Mouse (Mus musculus): ENCODE measurements around the gene Gm19426.

GRCm38 (mm10) chr2:84725770-84726169 lies 17.7 kb downstream of the Gm19426 start:
- TF ChIP-seq CTCF (IDR thresholded peaks at IDR 0.05; ENCODE audit: low read depth, low read length) = no peak
- no peak for TF ChIP-seq EP300 (IDR thresholded peaks at IDR 0.05; ENCODE audit: insufficient read depth, low read depth, low read length)
